Mouse (Mus musculus): Measurements from ENCODE around the gene Cers4.

The Cers4 gene

GRCm38 (mm10) chr8:4492851-4493685, at the start of gene Cers4:
Gene Cers4 (plus strand): TSS chr8:4493026.
- in situ Hi-C loops (cut with MboI; ENCODE audit: low sequenced_read_pairs): no loop called here

- in situ Hi-C loops (cut with MboI; ENCODE audit: low sequenced_read_pairs): no loop called here
Measured at GRCm38 (mm10) chr8:4458165-4458564, 34.7 kb upstream of the Cers4 start.

- in situ Hi-C loops (cut with MboI; ENCODE audit: low sequenced_read_pairs): no loop called here
Measured at GRCm38 (mm10) chr8:4463061-4463460, 29.8 kb upstream of the Cers4 start.

GRCm38 (mm10) chr8:4474419-4475187, 18.2 kb upstream of the Cers4 start:
- in situ Hi-C loops (cut with MboI; ENCODE audit: low sequenced_read_pairs): no loop called here

- in situ Hi-C loops (cut with MboI; ENCODE audit: low sequenced_read_pairs): no loop called here
Measured at GRCm38 (mm10) chr8:4481154-4481553, 11.7 kb upstream of the Cers4 start.

- in situ Hi-C loops (cut with MboI; ENCODE audit: low sequenced_read_pairs): no loop called here
Measured at GRCm38 (mm10) chr8:4481586-4481985, 11.2 kb upstream of the Cers4 start.

- in situ Hi-C loops (cut with MboI; ENCODE audit: low sequenced_read_pairs): no loop called here
Measured at GRCm38 (mm10) chr8:4482501-4482900, 10.3 kb upstream of the Cers4 start.

- in situ Hi-C loops (cut with MboI; ENCODE audit: low sequenced_read_pairs): no loop called here
Measured at GRCm38 (mm10) chr8:4483330-4483729, 9.5 kb upstream of the Cers4 start.

GRCm38 (mm10) chr8:4493686-4494440, 1.0 kb downstream of the Cers4 start:
- in situ Hi-C loops (cut with MboI; ENCODE audit: low sequenced_read_pairs): no loop called here

- in situ Hi-C loops (cut with MboI; ENCODE audit: low sequenced_read_pairs): no loop called here
Measured at GRCm38 (mm10) chr8:4495976-4496375, 3.1 kb downstream of the Cers4 start.

- in situ Hi-C loops (cut with MboI; ENCODE audit: low sequenced_read_pairs): no loop called here
Measured at GRCm38 (mm10) chr8:4497610-4498009, 4.8 kb downstream of the Cers4 start.

- in situ Hi-C loops (cut with MboI; ENCODE audit: low sequenced_read_pairs): no loop called here
Measured at GRCm38 (mm10) chr8:4505364-4505763, 12.5 kb downstream of the Cers4 start.

- in situ Hi-C loops (cut with MboI; ENCODE audit: low sequenced_read_pairs): no loop called here
Measured at GRCm38 (mm10) chr8:4507527-4507926, 14.7 kb downstream of the Cers4 start.

GRCm38 (mm10) chr8:4510824-4511223, 18.0 kb downstream of the Cers4 start:
- in situ Hi-C loops (cut with MboI; ENCODE audit: low sequenced_read_pairs): no loop called here

GRCm38 (mm10) chr8:4511429-4512115, 18.7 kb downstream of the Cers4 start:
- in situ Hi-C loops (cut with MboI; ENCODE audit: low sequenced_read_pairs): no loop called here

GRCm38 (mm10) chr8:4512116-4512495, 19.3 kb downstream of the Cers4 start:
- in situ Hi-C loops (cut with MboI; ENCODE audit: low sequenced_read_pairs): no loop called here

- in situ Hi-C loops (cut with MboI; ENCODE audit: low sequenced_read_pairs): no loop called here
Measured at GRCm38 (mm10) chr8:4516162-4516561, 23.3 kb downstream of the Cers4 start.

GRCm38 (mm10) chr8:4521472-4521871, 28.6 kb downstream of the Cers4 start:
- in situ Hi-C loops (cut with MboI; ENCODE audit: low sequenced_read_pairs): no loop called here

GRCm38 (mm10) chr8:4523525-4523924, 30.7 kb downstream of the Cers4 start:
- in situ Hi-C loops (cut with MboI; ENCODE audit: low sequenced_read_pairs): no loop called here

Data from CH12F3 (cell line).